Mouse (Mus musculus): ENCODE measurements around the gene Wdr82.

Gene Wdr82

GRCm38 (mm10) chr9:106170556-106171345 lies at the start of gene Wdr82:
Gene Wdr82, plus strand, starts transcription at chr9:106170928.
- peak; percentile 76 for ATAC-seq (ENCODE audit: low TSS enrichment)

DNA sequence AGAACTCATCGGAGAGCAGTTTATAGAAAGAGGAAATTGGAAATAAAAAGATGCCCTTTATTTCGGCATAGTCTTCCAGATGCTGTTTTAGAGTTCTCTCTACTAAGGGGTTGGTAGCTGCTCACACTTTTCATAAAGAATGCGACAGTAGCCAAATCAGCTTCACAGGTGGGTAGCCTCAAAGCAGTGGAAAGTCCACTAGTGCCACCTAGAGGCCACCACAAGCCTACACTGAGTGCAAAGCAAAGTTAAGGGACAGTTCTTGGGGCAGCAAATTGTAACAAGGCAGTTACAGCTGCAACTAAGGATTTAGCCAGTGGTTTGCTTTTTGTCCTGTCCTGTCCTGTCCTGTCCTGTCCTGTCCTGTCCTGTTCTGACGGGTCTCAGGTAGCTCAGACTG lies 47.1 kb upstream of the Wdr82 start:
- peak; percentile 77; the same call in 1 of the 2 replicates for ATAC-seq (ENCODE audit: low TSS enrichment)

DNA sequence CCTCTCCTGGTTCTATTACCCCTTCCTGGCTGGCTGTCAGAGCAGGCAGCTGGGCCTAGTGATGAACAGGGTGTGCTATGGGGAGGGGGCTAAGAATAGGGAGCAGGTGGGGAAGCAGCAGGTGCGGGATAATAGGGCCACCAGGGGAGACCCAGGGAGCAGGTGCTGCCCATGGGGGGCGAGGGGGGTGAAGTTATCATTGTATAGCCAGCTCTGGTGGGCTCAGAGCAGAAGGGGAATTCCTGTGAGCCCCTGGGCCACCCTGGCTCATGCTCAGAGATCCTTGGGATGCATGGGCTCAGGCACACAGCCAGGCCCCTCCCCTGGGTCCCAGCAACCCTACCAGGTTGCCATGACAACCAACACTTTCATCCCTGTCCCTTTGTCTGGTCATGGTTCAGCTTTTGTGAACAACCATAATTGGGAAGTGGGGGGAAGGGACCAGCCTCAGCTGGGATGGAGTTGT lies 43.9 kb upstream of the Wdr82 start:
- ATAC-seq (ENCODE audit: low TSS enrichment): no peak

GRCm38 (mm10) chr9:106129072-106129471 lies 41.7 kb upstream of the Wdr82 start:
- no peak for ATAC-seq (ENCODE audit: low TSS enrichment)

GRCm38 (mm10) chr9:106130250-106130649 lies 40.5 kb upstream of the Wdr82 start:
- ATAC-seq (ENCODE audit: low TSS enrichment): no peak

GRCm38 (mm10) chr9:106137671-106138216 lies 33.0 kb upstream of the Wdr82 start:
- ATAC-seq (ENCODE audit: low TSS enrichment): no peak

- ATAC-seq (ENCODE audit: low TSS enrichment): no peak
These were observed 31.0 kb upstream of the Wdr82 start for GRCm38 (mm10) chr9:106139763-106140162.

GRCm38 (mm10) chr9:106141955-106142354 lies 28.8 kb upstream of the Wdr82 start:
- no peak for ATAC-seq (ENCODE audit: low TSS enrichment)

DNA sequence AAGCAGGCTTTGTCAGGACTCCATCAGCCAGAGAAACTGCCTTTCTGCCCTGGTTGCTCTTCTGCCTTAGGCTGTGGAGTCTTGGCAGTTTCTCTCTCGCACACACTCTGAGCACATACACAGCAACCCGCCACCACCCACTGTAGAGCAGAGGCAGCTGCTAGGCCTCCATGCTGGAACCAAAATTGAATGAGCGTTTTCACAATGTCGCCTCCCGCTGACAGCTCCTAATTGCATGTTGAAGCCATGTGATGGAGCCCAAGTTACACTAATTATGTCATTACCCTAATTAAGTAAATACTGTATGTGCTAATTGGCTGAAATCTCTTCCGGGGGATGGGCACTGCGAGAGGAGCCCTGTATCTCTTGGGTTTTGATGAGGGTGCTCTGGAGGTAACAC lies 26.6 kb upstream of the Wdr82 start:
- ATAC-seq (ENCODE audit: low TSS enrichment): peak; percentile 47; the same call in 1 of the 2 replicates

- no peak for ATAC-seq (ENCODE audit: low TSS enrichment)
These were observed 25.1 kb upstream of the Wdr82 start for GRCm38 (mm10) chr9:106145582-106145981.

DNA sequence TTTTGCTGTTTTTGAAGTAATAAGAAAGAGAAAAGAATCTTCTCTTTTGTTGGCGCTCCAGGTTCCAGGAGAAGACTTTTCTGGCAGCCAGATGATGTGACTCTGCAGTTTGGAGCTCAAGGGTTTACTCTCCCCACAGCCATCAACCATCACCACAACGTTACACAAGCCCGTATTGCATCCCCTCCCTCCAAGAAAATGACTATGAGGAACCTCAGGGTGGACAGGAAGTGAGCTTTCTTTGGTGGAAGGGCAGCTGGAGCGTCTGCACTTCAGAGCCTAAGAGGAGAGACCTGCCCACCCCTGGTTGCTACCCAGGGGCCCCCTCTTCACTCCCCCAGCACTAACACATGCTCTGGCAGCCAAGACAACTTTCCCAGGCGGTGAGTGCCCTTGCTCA lies 23.4 kb upstream of the Wdr82 start:
- ATAC-seq (ENCODE audit: low TSS enrichment): no peak

DNA sequence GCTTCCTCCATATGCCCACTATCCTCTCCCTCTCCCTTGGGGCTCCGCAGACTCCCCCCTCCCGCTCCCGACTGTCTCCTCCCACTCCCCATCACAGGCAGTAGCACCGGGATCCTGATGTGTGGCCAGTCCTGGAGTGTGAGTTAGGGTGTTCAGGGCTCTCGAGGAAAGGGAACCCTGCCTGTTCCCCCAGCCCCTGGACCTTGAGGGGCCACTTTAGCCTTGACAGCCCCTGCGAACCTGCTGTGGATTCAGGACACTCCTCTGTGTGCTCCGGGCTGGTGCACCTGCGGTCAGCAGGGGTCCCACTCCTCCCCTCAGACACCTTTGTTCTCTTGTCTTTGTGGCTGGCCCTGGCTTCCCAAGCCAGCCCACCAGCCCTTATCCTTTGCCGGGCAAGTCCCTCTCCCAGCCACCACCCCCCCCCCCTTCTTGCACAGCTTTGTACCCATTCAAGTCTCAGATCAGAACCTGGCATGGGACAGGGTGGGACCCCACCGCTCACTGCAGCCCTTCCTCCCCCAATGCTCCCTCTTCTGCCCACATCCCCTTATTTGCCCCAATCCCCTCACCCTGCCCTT lies 22.8 kb upstream of the Wdr82 start:
- no peak for ATAC-seq (ENCODE audit: low TSS enrichment)

DNA sequence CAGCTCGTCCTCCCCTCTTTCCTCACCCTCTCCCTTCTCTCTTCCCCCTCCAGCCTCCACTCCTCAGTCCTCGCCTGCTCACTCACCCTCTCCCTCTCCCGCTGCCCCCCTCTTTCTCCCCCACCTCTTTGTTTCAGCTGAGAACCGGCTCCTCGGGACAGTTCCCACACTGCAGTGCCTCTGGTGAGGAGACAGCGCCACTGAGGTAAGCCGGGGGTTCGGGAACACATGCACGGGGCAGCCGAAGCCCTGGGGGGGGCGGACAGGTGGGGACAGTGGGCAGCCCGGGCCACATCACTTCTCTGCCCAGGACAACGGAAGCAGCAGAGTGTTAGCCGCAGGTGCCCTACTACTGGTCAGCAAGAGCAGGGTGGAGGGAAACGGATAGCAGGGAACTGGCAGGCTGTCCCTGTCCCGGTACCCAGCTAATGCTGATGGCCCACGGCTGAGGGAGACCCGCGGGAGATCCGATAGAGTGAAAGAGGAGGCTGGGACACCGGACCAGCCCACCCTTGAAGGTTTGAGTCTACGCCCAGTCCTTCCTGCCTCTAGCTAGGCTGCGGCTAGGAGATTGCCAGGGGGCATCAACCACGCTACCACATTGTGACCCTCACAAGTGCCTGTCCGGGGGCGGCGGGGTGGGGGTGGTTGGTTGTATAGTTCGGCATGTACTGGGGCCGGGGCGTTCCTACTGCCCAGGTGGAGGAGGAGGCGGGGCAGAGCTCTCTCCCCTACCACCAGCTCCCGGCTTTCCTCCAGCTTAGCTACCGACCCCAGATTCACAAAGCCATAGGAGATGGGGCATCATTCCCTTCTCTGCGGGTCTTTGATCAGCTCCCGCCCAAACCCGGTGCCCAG lies 22.0 kb upstream of the Wdr82 start:
- ATAC-seq (ENCODE audit: low TSS enrichment): no peak

DNA sequence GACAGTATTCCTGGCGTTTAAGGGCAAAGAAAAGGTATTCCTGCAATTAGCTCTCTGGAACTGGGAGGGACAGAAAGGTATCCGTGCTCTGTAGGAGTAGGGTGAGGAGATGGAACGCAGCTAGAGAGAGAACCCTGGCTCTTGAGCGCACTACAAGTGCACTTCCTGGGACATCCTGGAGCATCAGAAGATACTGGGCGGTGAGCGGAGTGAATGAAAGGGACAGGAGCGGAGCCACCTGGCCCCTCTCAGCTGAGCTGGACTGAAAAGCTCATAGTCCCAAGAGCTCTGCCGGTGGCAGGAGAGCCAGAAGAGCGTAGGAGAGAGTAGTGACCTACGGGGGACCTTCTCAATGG lies 21.4 kb upstream of the Wdr82 start:
- no peak for ATAC-seq (ENCODE audit: low TSS enrichment)

DNA sequence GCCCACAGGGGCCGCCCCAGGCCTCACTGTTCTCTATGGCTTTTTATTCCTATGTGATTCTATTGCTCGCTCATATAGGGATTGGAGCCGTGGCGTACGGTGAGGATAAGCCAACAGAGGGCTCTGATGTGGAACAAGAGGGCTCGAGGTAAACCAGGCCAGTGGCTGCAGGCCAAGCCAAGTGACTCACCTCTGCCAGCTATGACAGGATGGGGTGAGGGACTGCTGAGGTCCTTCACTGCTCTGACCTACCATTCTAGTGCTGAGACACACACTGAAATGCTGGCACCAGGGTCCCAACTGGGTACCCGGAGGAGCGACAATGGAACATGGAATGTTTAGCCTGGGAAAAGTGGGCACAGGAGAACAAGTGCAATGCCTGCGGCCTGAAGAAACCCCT lies 16.6 kb upstream of the Wdr82 start:
- no peak for ATAC-seq (ENCODE audit: low TSS enrichment)

DNA sequence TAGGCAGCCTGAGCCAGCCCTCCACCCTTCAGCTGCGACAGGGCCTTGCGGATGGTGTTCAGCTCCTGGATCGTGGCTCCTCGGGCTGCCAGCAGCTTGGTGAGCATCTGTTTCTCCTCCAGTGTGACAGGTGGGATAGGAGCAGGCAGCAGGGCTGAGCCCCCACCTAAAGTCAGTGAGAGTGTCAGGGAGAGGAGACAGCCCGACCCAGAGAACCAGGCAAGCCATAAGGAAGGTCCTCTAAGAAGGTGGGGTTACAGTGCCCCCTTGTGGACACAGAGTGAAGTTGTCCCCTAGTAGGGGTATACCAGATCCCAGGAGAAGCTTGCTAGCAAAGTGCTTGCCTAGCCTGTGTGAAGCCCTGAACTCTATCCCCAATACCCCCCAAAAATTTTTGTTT lies 14.3 kb upstream of the Wdr82 start:
- ATAC-seq (ENCODE audit: low TSS enrichment): no peak

DNA sequence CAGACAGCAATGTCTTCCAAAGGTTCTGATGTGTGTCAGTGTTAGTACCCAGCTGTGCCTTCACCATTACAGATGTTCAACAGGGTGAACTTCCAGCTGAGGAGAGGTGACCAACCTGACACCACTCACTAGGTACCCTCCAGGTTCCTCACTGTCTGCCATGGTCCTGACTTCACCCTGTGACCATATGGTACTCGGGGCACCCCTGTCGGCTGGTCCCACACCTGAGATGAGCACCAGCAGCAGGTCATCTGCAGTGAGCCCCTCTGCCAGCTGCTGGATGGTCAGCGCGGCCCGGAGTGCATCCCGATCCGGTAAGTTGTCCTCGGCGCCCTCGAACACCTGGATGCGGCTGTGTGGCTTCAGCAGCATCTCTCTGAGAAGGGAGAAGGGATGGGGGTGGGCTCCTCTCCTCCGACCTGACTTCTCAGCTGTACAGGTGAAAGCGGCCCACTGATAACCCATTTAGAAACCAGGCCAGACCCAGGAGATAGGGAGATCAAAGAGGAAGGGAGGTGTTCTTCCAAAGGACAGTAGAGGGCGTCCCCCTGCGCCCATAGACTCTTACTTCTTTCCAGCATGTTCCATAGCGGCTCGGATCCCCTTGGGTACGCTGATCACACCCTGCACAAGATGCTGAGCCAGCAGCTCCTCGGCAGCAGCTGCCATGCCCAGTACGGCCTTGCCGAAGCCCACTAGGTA lies 13.7 kb upstream of the Wdr82 start:
- ATAC-seq (ENCODE audit: low TSS enrichment): no peak

DNA sequence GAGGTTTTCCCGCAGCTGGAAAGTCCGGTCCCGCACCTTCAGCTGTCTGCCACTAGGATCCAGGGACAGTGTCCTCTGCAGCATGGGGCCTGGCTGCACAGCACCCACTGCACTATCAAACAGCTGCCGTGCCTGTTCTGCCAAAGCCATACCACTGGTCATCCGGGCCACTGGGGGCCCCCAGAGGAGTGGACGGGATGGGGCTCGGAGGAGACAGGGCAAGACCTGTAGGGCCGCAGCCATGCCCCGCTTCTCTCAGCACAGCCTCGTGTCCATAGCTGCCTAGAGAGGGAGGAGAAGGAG lies 13.2 kb upstream of the Wdr82 start:
- no peak for ATAC-seq (ENCODE audit: low TSS enrichment)

- no peak for ATAC-seq (ENCODE audit: low TSS enrichment)
These were observed 12.7 kb upstream of the Wdr82 start, which contains the start of gene Glyctk for GRCm38 (mm10) chr9:106158037-106158491. Gene Glyctk, minus strand, starts transcription at chr9:106158138.

GRCm38 (mm10) chr9:106159237-106159636 lies 11.5 kb upstream of the Wdr82 start:
- ATAC-seq (ENCODE audit: low TSS enrichment): no peak

- peak; percentile 94 for ATAC-seq (ENCODE audit: low TSS enrichment)
These were observed 10.9 kb upstream of the Wdr82 start for GRCm38 (mm10) chr9:106159784-106160301.
